Mouse (Mus musculus): ENCODE measurements at regions not wholly inside any gene's neighbourhood (a gene's known extent, or its start where the extent isn't known, plus 50 kb on each side); places are given as distances from the start of the nearest gene placed in this dataset.

GRCm38 (mm10) chr13:99743952-99744789, 156.7 kb downstream of the Cartpt start:
- TF ChIP-seq CTCF (IDR thresholded peaks at IDR 0.05; ENCODE audit: low read depth) (no peak), EP300 (IDR thresholded peaks at IDR 0.05; ENCODE audit: low read depth) (no peak)

All from liver, postnatal 0 days (tissue).